Mouse (Mus musculus): Measurements from ENCODE around the gene Nmrk2. TPM values are rescaled to one million over a fixed set of nuclear protein-coding genes. Genes with fewer than 3 reads are reported as not detected.

Nmrk2 gene
- polyA plus RNA-seq, 1 experiment from 2014 or later, result 0.08 TPM

- peak; percentile 100 for DNase-seq (ENCODE audit: low spot score)
Measured at GRCm38 (mm10) chr10:81167200-81168086, 34.4 kb downstream of the Nmrk2 start, which contains the start of gene Pias4. Pias4 (minus strand) TSS chr10:81167923.

GRCm38 (mm10) chr10:81165118-81165517 lies 36.7 kb downstream of the Nmrk2 start:
- no peak for DNase-seq (ENCODE audit: low spot score)

GRCm38 (mm10) chr10:81162318-81162652 lies 39.6 kb downstream of the Nmrk2 start:
- peak; percentile 27 for DNase-seq (ENCODE audit: low spot score)

GRCm38 (mm10) chr10:81161602-81162317 lies 40.1 kb downstream of the Nmrk2 start:
- DNase-seq (ENCODE audit: low spot score), result no peak

- no peak for DNase-seq (ENCODE audit: low spot score)
Measured at GRCm38 (mm10) chr10:81154736-81155135, 47.1 kb downstream of the Nmrk2 start.

DNA sequence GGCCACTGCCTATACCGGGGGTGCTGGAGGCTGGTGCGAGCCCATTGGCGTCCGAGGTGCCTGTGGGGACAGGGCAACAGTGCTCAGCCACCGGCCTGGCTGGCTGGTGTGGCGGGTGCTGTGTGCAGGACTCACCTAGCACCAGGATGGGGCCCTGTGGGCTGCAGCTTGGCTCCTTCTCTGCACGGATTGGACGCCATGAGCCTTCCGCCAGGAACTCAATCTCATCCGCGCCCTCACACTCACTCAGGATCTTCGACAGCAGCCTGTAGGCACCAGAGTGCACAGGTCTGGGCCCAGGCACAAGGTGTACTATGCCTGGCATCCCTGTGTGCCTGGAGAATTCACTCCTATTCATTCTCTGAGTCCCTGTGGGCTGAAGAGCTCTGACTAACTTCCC lies 47.5 kb downstream of the Nmrk2 start:
- no peak for DNase-seq (ENCODE audit: low spot score)

GRCm38 (mm10) chr10:81152609-81153008 lies 49.2 kb downstream of the Nmrk2 start:
- DNase-seq (ENCODE audit: low spot score), result no peak

GRCm38 (mm10) chr10:81151261-81151660 lies 50.6 kb downstream of the Nmrk2 start:
- no peak for DNase-seq (ENCODE audit: low spot score)

Other genes starting within 250 kb of the Nmrk2 start
- gene Gng7, start 187.1 kb downstream of the Nmrk2 start, polyA plus RNA-seq (2015; fragmentation: Nextera tagmentation; extraction: Ambion mirVana), result 1.5 and 1.8 TPM in 2 replicates
- gene Diras1, start 176.4 kb downstream of the Nmrk2 start, polyA plus RNA-seq (2015; fragmentation: Nextera tagmentation; extraction: Ambion mirVana), result 0.04 TPM in 1 of 2 replicates, not detected in the other
- 16.0 and 16.8 TPM in 2 replicates for gene Slc39a3, start 164.6 kb downstream of the Nmrk2 start, polyA plus RNA-seq (2015; fragmentation: Nextera tagmentation; extraction: Ambion mirVana)
- 120 and 127 TPM in 2 replicates for gene Sgta, start 141.9 kb downstream of the Nmrk2 start, polyA plus RNA-seq (2015; fragmentation: Nextera tagmentation; extraction: Ambion mirVana)
- gene Thop1, start 132.0 kb downstream of the Nmrk2 start, polyA plus RNA-seq (2015; fragmentation: Nextera tagmentation; extraction: Ambion mirVana), result 20.1 and 25.8 TPM in 2 replicates
- 0.24 and 0.53 TPM in 2 replicates for gene Creb3l3, start 103.2 kb downstream of the Nmrk2 start, polyA plus RNA-seq (2015; fragmentation: Nextera tagmentation; extraction: Ambion mirVana)
- gene Map2k2, start 96.1 kb downstream of the Nmrk2 start, polyA plus RNA-seq (2015; fragmentation: Nextera tagmentation; extraction: Ambion mirVana), result 142 and 150 TPM in 2 replicates
- 34.5 and 44.9 TPM in 2 replicates for gene Zbtb7a, start 66.8 kb downstream of the Nmrk2 start, polyA plus RNA-seq (2015; fragmentation: Nextera tagmentation; extraction: Ambion mirVana)
- gene Pias4, start 34.1 kb downstream of the Nmrk2 start, polyA plus RNA-seq (2015; fragmentation: Nextera tagmentation; extraction: Ambion mirVana), result 37.3 and 39.0 TPM in 2 replicates
- gene Eef2, start 25.4 kb downstream of the Nmrk2 start, polyA plus RNA-seq (2015; fragmentation: Nextera tagmentation; extraction: Ambion mirVana), result 612 and 638 TPM in 2 replicates
- 47.8 and 54.1 TPM in 2 replicates for gene Dapk3, start 19.0 kb downstream of the Nmrk2 start, polyA plus RNA-seq (2015; fragmentation: Nextera tagmentation; extraction: Ambion mirVana)
- not detected in 2 replicates for gene 4930442H23Rik, start 18.2 kb downstream of the Nmrk2 start, polyA plus RNA-seq (2015; fragmentation: Nextera tagmentation; extraction: Ambion mirVana)
- gene Atcay, start 28.8 kb upstream of the Nmrk2 start, polyA plus RNA-seq (2015; fragmentation: Nextera tagmentation; extraction: Ambion mirVana), result 0.62 and 0.70 TPM in 2 replicates
- gene Zfr2, start 31.1 kb upstream of the Nmrk2 start, polyA plus RNA-seq (2015; fragmentation: Nextera tagmentation; extraction: Ambion mirVana), result 0.81 and 1.7 TPM in 2 replicates
- 17.7 and 19.3 TPM in 2 replicates for gene Matk, start 50.9 kb upstream of the Nmrk2 start, polyA plus RNA-seq (2015; fragmentation: Nextera tagmentation; extraction: Ambion mirVana)
- gene Mrpl54, start 64.9 kb upstream of the Nmrk2 start, polyA plus RNA-seq (2015; fragmentation: Nextera tagmentation; extraction: Ambion mirVana), result 216 and 225 TPM in 2 replicates
- gene Apba3, start 64.9 kb upstream of the Nmrk2 start, polyA plus RNA-seq (2015; fragmentation: Nextera tagmentation; extraction: Ambion mirVana), result 34.8 and 38.7 TPM in 2 replicates
- gene Tjp3, start 89.5 kb upstream of the Nmrk2 start, polyA plus RNA-seq (2015; fragmentation: Nextera tagmentation; extraction: Ambion mirVana), result 7.8 and 9.3 TPM in 2 replicates
- gene Pip5k1c, start 90.9 kb upstream of the Nmrk2 start, polyA plus RNA-seq (2015; fragmentation: Nextera tagmentation; extraction: Ambion mirVana), result 36.9 and 38.6 TPM in 2 replicates
- 41.3 and 45.8 TPM in 2 replicates for gene Cactin, start 119.1 kb upstream of the Nmrk2 start, polyA plus RNA-seq (2015; fragmentation: Nextera tagmentation; extraction: Ambion mirVana)
- gene Tbxa2r, start 126.7 kb upstream of the Nmrk2 start, polyA plus RNA-seq (2015; fragmentation: Nextera tagmentation; extraction: Ambion mirVana), result 97.5 and 103 TPM in 2 replicates
- gene Gipc3, start 141.2 kb upstream of the Nmrk2 start, polyA plus RNA-seq (2015; fragmentation: Nextera tagmentation; extraction: Ambion mirVana), result 0.14 and 0.16 TPM in 2 replicates
- gene Hmg20b, start 148.4 kb upstream of the Nmrk2 start, polyA plus RNA-seq (2015; fragmentation: Nextera tagmentation; extraction: Ambion mirVana), result 88.5 and 100 TPM in 2 replicates
- 36.3 and 38.1 TPM in 2 replicates for gene Mfsd12, start 155.4 kb upstream of the Nmrk2 start, polyA plus RNA-seq (2015; fragmentation: Nextera tagmentation; extraction: Ambion mirVana)
- gene 4930404N11Rik, start 163.8 kb upstream of the Nmrk2 start, polyA plus RNA-seq (2015; fragmentation: Nextera tagmentation; extraction: Ambion mirVana), result 1.7 and 3.0 TPM in 2 replicates
- 87.1 and 96.9 TPM in 2 replicates for gene Fzr1, start 176.5 kb upstream of the Nmrk2 start, polyA plus RNA-seq (2015; fragmentation: Nextera tagmentation; extraction: Ambion mirVana)
- 71.3 and 78.7 TPM in 2 replicates for gene Dohh, start 182.4 kb upstream of the Nmrk2 start, polyA plus RNA-seq (2015; fragmentation: Nextera tagmentation; extraction: Ambion mirVana)
- gene Gm48551, start 182.4 kb upstream of the Nmrk2 start, polyA plus RNA-seq (2015; fragmentation: Nextera tagmentation; extraction: Ambion mirVana), result 2.3 TPM in 2 replicates
- 0.72 and 1.5 TPM in 2 replicates for gene Gm48552, start 187.0 kb upstream of the Nmrk2 start, polyA plus RNA-seq (2015; fragmentation: Nextera tagmentation; extraction: Ambion mirVana)
- gene Smim24, start 191.0 kb upstream of the Nmrk2 start, polyA plus RNA-seq (2015; fragmentation: Nextera tagmentation; extraction: Ambion mirVana), result 12.5 and 14.0 TPM in 2 replicates